Mouse (Mus musculus) ZHBTc4 (cell line): ENCODE results near the gene Ybx3.

Source experiments
- DNase-seq: peaks from one replicate; pipeline ENCODE4 v3.0.0-alpha.2; 2011; ENCODE audit warnings: low read depth, low spot score

Ybx3 gene

GRCm38 (mm10) chr6:131388040-131389021, at the start of gene Ybx3:
TSS of gene Ybx3 (minus strand) at chr6:131388476.
- DNase-seq: peak; percentile 89

GRCm38 (mm10) chr6:131436626-131437025, 48.4 kb upstream of the Ybx3 start:
- DNase-seq: no peak

- no peak for DNase-seq
Measured at GRCm38 (mm10) chr6:131434088-131434487, 45.8 kb upstream of the Ybx3 start.

- peak; percentile 23 for DNase-seq
Measured at GRCm38 (mm10) chr6:131433153-131434048, 45.1 kb upstream of the Ybx3 start.

- peak; percentile 76 for DNase-seq
Measured at GRCm38 (mm10) chr6:131421572-131421971, 33.3 kb upstream of the Ybx3 start.

- DNase-seq: no peak
Measured at GRCm38 (mm10) chr6:131419614-131420013, 31.3 kb upstream of the Ybx3 start.

GRCm38 (mm10) chr6:131418770-131419169, 30.5 kb upstream of the Ybx3 start:
- peak; percentile 35 for DNase-seq

- DNase-seq: no peak
Measured at GRCm38 (mm10) chr6:131411116-131411843, 23.0 kb upstream of the Ybx3 start.

- DNase-seq: no peak
Measured at GRCm38 (mm10) chr6:131406957-131407356, 18.7 kb upstream of the Ybx3 start.

- DNase-seq: peak; percentile 20
Measured at GRCm38 (mm10) chr6:131405896-131406295, 17.6 kb upstream of the Ybx3 start.

GRCm38 (mm10) chr6:131405174-131405573, 16.9 kb upstream of the Ybx3 start:
- no peak for DNase-seq

GRCm38 (mm10) chr6:131404260-131404659, 16.0 kb upstream of the Ybx3 start:
- no peak for DNase-seq

- DNase-seq: no peak
Measured at GRCm38 (mm10) chr6:131403036-131403435, 14.8 kb upstream of the Ybx3 start.

- no peak for DNase-seq
Measured at GRCm38 (mm10) chr6:131402606-131403005, 14.3 kb upstream of the Ybx3 start.

GRCm38 (mm10) chr6:131401259-131401658, 13.0 kb upstream of the Ybx3 start:
- DNase-seq: no peak

GRCm38 (mm10) chr6:131396650-131397049, 8.4 kb upstream of the Ybx3 start:
- DNase-seq: no peak

GRCm38 (mm10) chr6:131393873-131394660, 5.8 kb upstream of the Ybx3 start:
- peak; percentile 39 for DNase-seq

- peak; percentile 83 for DNase-seq
Measured at GRCm38 (mm10) chr6:131387221-131388039, 846 bp downstream of the Ybx3 start.

GRCm38 (mm10) chr6:131386416-131387019, 1.8 kb downstream of the Ybx3 start:
- no peak for DNase-seq
